Mouse (Mus musculus): ENCODE data around the gene Map3k4. TPM values are rescaled to one million over a fixed set of nuclear protein-coding genes. Genes with fewer than 3 reads are reported as not detected.

Gene Map3k4
- polyA plus RNA-seq, 1 experiment from 2014 or later: 45.0 TPM

GRCm38 (mm10) chr17:12186341-12186740, 132.3 kb downstream of the Map3k4 start:
- Histone ChIP-seq H3K27ac (ENCODE audit: low read depth, low read length) (no peak overlapping the region), H3K9me3 (ENCODE audit: control insufficient read depth, low read length) (no peaks in the 10 kb centered on the region), H3K4me1 (ENCODE audit: control insufficient read depth, insufficient read depth, low read length) (no peaks in the 10 kb centered on the region), H3K4me3 (ENCODE audit: low read depth, low read length) (no peak overlapping the region), H3K27me3 (ENCODE audit: control insufficient read depth, insufficient read depth, low read length) (no peaks in the 10 kb centered on the region), H3K36me3 (ENCODE audit: control insufficient read depth, insufficient read depth, low read length) (no peaks in the 10 kb centered on the region), H3K4me2 (ENCODE audit: low read depth) (no peak overlapping the region), H3K9ac (ENCODE audit: low read length) (no peak overlapping the region)
- 90% methylated on average over 3 of the region's 3 CpGs for WGBS
- DNase-seq (ENCODE audit: low spot score) (no peak), ATAC-seq (ENCODE audit: insufficient read depth, low FRiP score, low TSS enrichment) (no peak)

GRCm38 (mm10) chr17:12185855-12186254, 132.7 kb downstream of the Map3k4 start:
- no peak for DNase-seq (ENCODE audit: low spot score)
- Histone ChIP-seq H3K9ac (ENCODE audit: low read length) (no peak overlapping the region), H3K4me2 (ENCODE audit: low read depth) (no peak overlapping the region), H3K36me3 (ENCODE audit: control insufficient read depth, insufficient read depth, low read length) (no peaks in the 10 kb centered on the region), H3K4me3 (ENCODE audit: low read depth, low read length) (no peak overlapping the region), H3K9me3 (ENCODE audit: control insufficient read depth, low read length) (no peaks in the 10 kb centered on the region), H3K27me3 (ENCODE audit: control insufficient read depth, insufficient read depth, low read length) (no peaks in the 10 kb centered on the region), H3K27ac (ENCODE audit: low read depth, low read length) (no peak overlapping the region), H3K4me1 (ENCODE audit: control insufficient read depth, insufficient read depth, low read length) (no peaks in the 10 kb centered on the region)
- no peak for ATAC-seq (ENCODE audit: insufficient read depth, low FRiP score, low TSS enrichment)
- WGBS: 91% methylated on average over 4 of the region's 4 CpGs

GRCm38 (mm10) chr17:12184283-12184682, 134.3 kb downstream of the Map3k4 start:
- Histone ChIP-seq H3K9ac (ENCODE audit: low read length) (no peak overlapping the region), H3K36me3 (ENCODE audit: control insufficient read depth, insufficient read depth, low read length) (no peaks in the 10 kb centered on the region), H3K27me3 (ENCODE audit: control insufficient read depth, insufficient read depth, low read length) (no peaks in the 10 kb centered on the region), H3K27ac (ENCODE audit: low read depth, low read length) (no peak overlapping the region), H3K4me3 (ENCODE audit: low read depth, low read length) (no peak overlapping the region), H3K4me1 (ENCODE audit: control insufficient read depth, insufficient read depth, low read length) (no peaks in the 10 kb centered on the region), H3K9me3 (ENCODE audit: control insufficient read depth, low read length) (no peaks in the 10 kb centered on the region), H3K4me2 (ENCODE audit: low read depth) (no peak overlapping the region)
- ATAC-seq (ENCODE audit: insufficient read depth, low FRiP score, low TSS enrichment): no peak
- no peak for DNase-seq (ENCODE audit: low spot score)
- 73% methylated on average over 8 of the region's 8 CpGs for WGBS

DNA sequence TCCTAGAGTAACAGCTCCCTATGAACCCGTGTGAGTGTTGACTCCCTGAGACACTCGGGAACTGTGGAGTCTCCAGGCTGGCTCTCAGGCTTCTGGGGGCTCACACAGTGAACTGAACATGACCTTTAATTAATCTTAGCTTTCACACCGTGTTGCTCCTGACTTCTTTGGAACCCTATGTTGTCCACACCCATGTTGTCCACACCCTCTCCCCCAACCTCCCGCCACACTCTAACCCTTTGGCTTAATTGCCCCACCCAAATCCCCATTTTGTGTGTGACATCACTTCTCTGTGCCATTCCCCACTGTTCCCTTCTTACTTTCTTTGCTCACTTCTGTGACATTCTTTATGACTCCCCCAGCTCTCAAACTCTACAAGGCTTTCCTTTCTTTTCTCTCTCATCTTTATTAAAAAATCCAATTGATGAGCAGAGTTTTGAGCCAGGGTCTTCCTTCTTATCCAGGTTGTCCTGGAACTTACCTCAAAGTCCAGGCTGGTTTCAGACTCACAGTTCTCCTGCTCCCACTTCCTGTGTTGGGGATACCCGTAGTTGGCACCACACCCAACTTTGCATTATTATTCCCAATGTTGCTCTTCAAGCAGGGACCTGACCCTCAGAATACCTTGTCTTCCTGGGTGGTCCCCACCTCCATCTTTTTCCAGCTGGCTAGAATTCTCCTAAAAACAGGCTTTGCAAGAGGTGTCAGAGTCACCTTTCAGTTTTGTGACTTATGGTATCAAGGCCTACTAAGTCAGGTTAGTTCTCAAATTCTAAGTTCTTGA, 135.7 kb downstream of the Map3k4 start:
- Histone ChIP-seq H3K9ac (ENCODE audit: low read length) (no peak overlapping the region), H3K27me3 (ENCODE audit: control insufficient read depth, insufficient read depth, low read length) (no peaks in the 10 kb centered on the region), H3K36me3 (ENCODE audit: control insufficient read depth, insufficient read depth, low read length) (no peaks in the 10 kb centered on the region; the same call in 1 of the 2 replicates), H3K4me2 (ENCODE audit: low read depth) (no peak overlapping the region), H3K4me3 (ENCODE audit: low read depth, low read length) (no peak overlapping the region), H3K27ac (ENCODE audit: low read depth, low read length) (no peak overlapping the region), H3K4me1 (ENCODE audit: control insufficient read depth, insufficient read depth, low read length) (no peaks in the 10 kb centered on the region; the same call in 1 of the 2 replicates), H3K9me3 (ENCODE audit: control insufficient read depth, low read length) (no peaks in the 10 kb centered on the region)
- WGBS: 82% methylated on average over 5 of the region's 5 CpGs
- DNase-seq (ENCODE audit: low spot score) (no peak), ATAC-seq (ENCODE audit: insufficient read depth, low FRiP score, low TSS enrichment) (no peak)

DNA sequence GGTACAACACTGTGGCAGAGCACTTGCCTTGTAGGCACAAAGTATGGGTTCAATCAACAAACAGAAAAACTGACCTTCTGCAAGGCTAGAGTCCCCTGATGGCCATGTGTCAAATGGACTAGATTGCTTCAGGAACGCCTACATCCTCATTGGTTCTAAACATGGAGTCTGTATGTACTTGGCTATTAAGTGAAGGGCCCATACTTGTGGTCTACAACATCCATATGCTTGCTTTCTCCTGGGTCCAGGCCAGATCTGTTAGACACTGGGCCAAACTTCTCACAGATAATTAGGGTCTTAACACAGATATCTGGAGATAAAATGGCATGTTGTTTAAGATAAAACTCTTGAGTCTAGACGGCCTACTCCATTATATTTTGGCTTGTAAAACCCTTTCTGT, 138.8 kb downstream of the Map3k4 start:
- DNase-seq (ENCODE audit: low spot score) (no peak), ATAC-seq (ENCODE audit: insufficient read depth, low FRiP score, low TSS enrichment) (no peak)
- Histone ChIP-seq H3K27ac (ENCODE audit: low read depth, low read length) (no peak overlapping the region), H3K9me3 (ENCODE audit: control insufficient read depth, low read length) (no peaks in the 10 kb centered on the region; the same call in 1 of the 2 replicates), H3K27me3 (ENCODE audit: control insufficient read depth, insufficient read depth, low read length) (no peaks in the 10 kb centered on the region), H3K4me1 (ENCODE audit: control insufficient read depth, insufficient read depth, low read length) (no peaks in the 10 kb centered on the region; the same call in 1 of the 2 replicates), H3K9ac (ENCODE audit: low read length) (no peak overlapping the region), H3K4me2 (ENCODE audit: low read depth) (no peak overlapping the region), H3K4me3 (ENCODE audit: low read depth, low read length) (no peak overlapping the region), H3K36me3 (ENCODE audit: control insufficient read depth, insufficient read depth, low read length) (no peaks in the 10 kb centered on the region; the same call in 1 of the 2 replicates)
- 89% methylated on average over 2 of the region's 2 CpGs for WGBS

DNA sequence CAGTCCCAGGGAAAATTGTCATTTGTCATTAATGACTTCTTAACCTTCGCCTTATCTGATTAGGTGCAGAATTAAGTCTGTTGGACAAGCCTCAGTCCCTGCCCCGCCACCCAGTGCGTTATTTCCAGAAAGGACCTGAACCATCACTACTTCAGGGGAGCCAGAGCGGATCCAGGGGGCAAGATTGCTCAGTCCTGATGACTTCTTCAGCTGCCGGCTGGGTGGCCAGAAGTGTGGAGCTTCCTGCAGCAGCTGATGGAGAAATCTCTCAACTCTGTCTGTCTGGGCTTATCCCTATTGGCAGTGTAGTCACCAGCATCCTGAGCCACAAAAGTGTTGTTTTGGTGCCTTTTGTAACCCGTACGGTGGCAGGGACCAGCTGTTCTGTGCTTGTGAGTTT, 139.3 kb downstream of the Map3k4 start:
- Histone ChIP-seq H3K36me3 (ENCODE audit: control insufficient read depth, insufficient read depth, low read length) (no peaks in the 10 kb centered on the region; the same call in 1 of the 2 replicates), H3K9me3 (ENCODE audit: control insufficient read depth, low read length) (no peaks in the 10 kb centered on the region; the same call in 1 of the 2 replicates), H3K27ac (ENCODE audit: low read depth, low read length) (no peak overlapping the region), H3K4me3 (ENCODE audit: low read depth, low read length) (no peak overlapping the region), H3K4me1 (ENCODE audit: control insufficient read depth, insufficient read depth, low read length) (no peaks in the 10 kb centered on the region; the same call in 1 of the 2 replicates), H3K27me3 (ENCODE audit: control insufficient read depth, insufficient read depth, low read length) (no peaks in the 10 kb centered on the region), H3K9ac (ENCODE audit: low read length) (no peak overlapping the region), H3K4me2 (ENCODE audit: low read depth) (no peak overlapping the region)
- 87% methylated on average over 7 of the region's 7 CpGs for WGBS
- DNase-seq (ENCODE audit: low spot score): no peak
- ATAC-seq (ENCODE audit: insufficient read depth, low FRiP score, low TSS enrichment): no peak

Other genes starting within 250 kb of the Map3k4 start
- 24.3 and 26.0 TPM in 2 replicates for gene Agpat4, start 200.1 kb downstream of the Map3k4 start, polyA plus RNA-seq (2014; fragmentation: Nextera tagmentation; extraction: Ambion mirVana)
- gene Plg, start 59.8 kb upstream of the Map3k4 start, polyA plus RNA-seq (2014; fragmentation: Nextera tagmentation; extraction: Ambion mirVana): 0.11 TPM in 1 of 2 replicates, not detected in the other
- 0.20 and 0.24 TPM in 2 replicates for gene Slc22a3, start 188.9 kb upstream of the Map3k4 start, polyA plus RNA-seq (2014; fragmentation: Nextera tagmentation; extraction: Ambion mirVana)

Data from neural tube, embryonic 11.5 days (tissue).